Mouse (Mus musculus): ENCODE results near the gene Gm27179. TPM values are rescaled to one million over a fixed set of nuclear protein-coding genes. Genes with fewer than 3 reads are reported as not detected.

Gm27179 gene
- polyA plus RNA-seq, 1 experiment from 2014 or later: not detected

Other genes starting within 250 kb of the Gm27179 start
- not detected in 2 replicates for gene Synb, start 218.2 kb downstream of the Gm27179 start, polyA plus RNA-seq (2014; fragmentation: Nextera tagmentation; extraction: Ambion mirVana)
- not detected in 2 replicates for gene Gm16867, start 9.2 kb downstream of the Gm27179 start, polyA plus RNA-seq (2014; fragmentation: Nextera tagmentation; extraction: Ambion mirVana)
- 8.6 and 11.0 TPM in 2 replicates for gene Entpd4b, start 42.9 kb upstream of the Gm27179 start, polyA plus RNA-seq (2014; fragmentation: Nextera tagmentation; extraction: Ambion mirVana)